Mouse (Mus musculus) A20 (cell line): ENCODE data around the gene Secisbp2l.

Experiments
- DNase-seq: peaks from one replicate; pipeline ENCODE4 v3.0.0-alpha.2; 2011; ENCODE audit warnings: low read depth, low spot score

Gene Secisbp2l

DNA sequence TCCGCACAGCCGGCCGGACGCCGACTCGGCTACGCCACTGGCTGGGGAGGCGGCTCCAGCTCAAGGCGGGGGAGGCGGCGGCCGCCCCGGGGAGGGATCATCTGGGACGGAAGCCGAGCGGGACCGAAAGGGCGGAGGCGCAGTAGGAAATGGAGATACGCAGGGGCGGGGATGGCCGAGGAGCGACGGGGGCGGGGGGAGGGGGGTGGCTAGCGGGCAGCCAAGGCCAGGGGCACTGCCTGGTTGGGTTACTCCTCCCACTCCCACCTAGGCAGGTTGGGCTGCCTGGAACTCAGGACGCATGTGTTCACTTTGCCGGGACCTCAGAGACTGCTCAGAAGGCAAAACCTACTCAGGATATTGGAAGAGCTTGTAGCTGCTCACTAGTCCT is at the start of gene Secisbp2l:
Gene Secisbp2l (minus strand): TSS at position 152 of the 391 bp plus-strand sequence.
- DNase-seq = peak; percentile 90

DNA sequence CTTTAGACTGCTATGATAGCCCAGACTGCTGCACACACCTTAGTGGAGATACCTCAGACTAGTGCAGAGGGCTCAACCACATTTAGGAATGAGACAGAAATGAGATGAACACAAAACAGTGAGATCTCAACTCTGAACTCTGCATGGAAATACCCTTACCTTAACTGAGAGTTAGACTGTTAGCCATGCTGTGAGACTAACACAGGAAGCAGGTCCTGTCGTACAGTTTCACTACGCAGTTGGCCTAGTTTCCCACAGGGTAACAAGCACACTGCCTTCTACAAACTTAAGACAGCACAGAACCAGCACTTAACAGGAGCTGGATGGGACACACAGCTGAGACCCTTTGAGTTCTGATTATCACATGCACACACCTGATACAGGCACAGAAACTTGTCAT is 47.3 kb upstream of the Secisbp2l start:
- DNase-seq = no peak

DNA sequence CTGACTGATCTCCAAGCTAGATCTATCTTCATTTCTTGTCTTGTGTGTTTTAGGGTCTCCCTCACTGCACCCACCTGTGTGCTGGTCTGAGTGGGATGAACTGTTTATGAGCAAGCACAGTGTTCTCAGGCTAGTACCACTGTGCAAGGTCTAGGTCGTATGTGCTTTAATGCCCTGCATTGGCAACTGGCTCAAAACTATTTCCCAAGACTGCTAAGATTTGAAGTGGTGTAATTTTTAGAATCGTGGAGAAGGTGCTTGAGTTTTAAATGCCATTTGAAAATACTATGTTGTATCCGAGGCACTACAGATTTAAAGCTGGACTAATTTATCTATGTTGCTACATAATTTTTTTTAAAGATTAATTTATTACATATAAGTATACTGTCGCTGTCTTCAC is 45.2 kb upstream of the Secisbp2l start:
- no peak for DNase-seq

DNA sequence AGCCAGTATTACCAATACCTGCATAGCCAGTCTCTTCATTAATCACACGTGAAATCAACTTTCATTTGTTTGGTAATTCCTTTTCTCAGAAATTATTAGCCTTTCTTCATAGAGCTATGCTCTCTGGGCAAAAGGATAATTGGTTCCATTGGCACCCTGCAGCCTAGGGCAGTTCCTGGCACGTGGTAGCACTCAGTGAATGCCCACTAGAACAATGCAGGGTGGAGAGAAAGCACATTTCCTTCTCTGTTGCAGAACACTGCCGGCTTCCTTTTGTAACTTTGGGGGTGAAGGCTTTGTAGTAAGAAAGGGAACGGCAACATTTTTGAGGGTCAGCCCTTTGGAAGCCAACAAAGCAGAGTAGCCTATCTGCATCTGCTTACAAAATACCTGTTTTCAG is 43.5 kb upstream of the Secisbp2l start:
- no peak for DNase-seq

DNA sequence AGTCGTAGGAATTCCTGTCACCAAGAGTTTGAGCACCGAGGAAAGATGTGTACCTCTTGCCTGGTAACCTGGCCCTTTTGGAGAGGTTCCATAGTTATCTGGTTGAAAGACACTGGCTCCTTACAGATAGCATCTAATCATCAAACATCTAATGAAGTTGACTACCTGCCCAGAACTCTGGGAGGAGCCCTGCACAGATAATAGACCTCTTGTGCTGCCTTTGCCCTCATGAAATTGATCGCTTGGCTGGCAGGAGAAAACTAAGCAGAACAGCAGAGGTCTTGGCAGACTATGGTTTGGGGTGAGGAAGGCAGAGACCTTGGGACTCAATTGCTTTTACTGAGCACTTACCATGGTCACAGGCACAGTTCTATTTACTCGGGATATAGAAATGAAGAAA is 37.7 kb upstream of the Secisbp2l start:
- no peak for DNase-seq

DNA sequence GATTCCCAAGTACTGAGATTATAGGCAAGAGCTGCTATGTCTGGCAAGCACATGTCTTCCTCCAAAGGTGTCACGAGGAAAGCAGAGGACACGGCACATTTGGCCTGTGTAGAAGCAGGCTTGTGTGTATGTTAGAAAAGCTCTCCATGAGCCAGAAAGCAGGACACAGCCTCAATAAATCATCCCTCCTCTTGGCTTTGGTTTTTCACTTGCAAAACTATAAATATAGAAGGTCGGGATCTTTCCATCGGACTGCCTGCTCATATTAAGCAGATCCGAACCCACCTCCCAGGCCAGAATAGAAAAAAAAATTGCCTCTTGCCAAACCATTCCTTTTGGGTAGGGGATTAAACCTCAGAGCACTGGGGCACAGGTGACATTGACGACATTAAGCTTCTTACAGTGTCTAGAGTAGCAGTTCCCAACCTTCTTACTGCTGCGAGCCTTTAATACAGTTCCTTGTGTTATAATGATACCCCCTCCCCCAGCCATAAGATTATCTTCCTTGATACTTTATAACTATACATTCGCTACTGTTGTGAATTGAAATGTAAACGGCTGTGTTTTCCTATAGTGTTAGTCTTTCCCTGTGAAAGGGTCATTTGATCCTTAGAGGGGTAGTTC is 31.4 kb upstream of the Secisbp2l start:
- DNase-seq = no peak

DNA sequence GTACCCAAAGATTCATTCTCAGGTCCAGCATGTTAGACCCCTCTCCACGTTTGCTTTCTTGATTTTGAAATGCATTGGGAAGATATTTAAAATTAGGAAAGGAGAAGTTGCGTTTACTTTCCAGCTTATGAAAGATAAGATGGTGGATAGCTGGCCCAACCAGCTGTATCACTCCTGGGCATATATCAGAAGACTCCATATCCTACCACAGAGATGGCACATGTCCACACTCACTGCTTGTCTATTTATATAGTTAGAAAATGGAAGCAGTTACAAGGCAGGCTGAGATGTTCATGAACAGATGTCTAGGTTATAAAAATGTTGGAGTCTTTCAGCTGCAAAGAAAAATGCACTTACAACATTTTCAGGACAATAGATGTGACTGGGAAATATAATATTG is 28.7 kb upstream of the Secisbp2l start:
- no peak for DNase-seq

DNA sequence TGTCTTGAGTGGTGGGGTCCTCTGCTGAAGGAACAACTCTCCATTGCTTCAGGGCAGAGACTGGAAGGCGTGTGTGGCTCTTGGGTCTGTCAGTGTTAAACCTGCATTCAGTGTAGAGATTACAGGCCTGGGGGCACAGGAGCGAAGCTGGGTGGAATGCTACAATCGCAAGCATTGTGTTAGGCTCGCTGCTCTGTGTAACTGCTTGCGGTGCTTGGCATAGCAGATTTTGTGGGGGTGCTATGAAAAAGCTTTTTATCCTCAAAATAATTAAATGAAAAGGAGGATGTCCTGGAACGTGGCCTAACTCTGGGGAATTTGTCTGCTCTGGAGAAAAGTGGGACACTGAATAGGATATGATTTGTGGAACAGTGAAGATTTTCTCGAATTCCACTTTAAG is 26.9 kb upstream of the Secisbp2l start:
- no peak for DNase-seq

DNA sequence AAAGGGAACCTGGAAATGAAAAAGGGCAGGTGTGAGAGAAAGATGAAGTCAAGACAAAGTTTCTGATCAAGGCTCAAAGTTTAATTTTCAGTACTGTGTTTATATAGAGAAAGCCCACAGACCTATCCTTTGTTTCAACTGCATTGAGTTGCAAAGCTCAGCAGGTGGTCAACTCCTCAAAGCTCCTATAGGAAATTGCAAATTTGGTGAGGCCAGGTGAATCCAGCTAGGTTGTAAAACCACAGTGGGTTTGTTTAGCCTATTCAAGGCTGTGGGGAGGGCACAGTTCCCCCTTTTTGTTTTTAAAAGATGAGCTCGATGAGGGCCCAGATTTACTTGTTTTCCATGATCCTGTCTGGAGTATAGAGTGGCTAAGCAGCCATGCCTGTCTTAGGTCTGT is 23.2 kb upstream of the Secisbp2l start:
- no peak for DNase-seq

DNA sequence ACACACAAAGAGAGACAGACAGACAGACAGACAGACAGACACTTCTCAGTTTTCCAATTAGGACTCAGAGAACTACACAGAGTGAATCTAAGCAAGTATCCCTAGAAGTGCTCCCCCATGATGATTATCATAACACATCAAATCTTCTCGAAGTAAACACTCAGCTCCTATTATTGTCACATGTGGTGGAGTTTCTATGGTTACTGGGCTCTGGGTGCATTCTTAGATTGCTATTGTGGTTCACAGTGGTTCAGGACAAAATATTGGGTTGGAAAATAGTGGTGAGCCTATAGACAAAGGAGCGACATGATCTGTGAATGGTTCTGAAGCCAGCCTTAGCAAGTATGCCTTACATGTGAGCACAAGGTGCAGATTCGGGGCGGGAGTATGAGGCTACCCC is 19.3 kb upstream of the Secisbp2l start:
- DNase-seq = no peak

DNA sequence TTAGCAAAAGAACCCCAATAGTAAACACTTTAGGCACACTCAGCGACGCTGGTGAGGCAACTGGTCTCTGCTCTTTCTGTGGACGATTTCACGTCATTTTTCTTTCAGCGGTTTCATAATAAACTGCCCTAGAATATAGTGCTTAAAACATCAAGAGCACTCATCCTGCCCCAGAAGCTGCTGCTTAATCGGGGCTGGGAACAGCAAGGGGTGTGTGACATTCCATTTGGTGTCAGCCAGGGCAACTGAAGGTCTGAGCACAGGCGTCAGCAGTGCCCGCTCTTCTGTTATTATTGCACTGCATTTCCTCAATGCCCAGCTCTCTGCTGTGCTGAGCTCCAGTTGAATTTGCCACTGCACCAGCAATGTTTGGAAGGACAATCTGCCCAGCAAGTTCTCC is 18.4 kb upstream of the Secisbp2l start:
- no peak for DNase-seq

DNA sequence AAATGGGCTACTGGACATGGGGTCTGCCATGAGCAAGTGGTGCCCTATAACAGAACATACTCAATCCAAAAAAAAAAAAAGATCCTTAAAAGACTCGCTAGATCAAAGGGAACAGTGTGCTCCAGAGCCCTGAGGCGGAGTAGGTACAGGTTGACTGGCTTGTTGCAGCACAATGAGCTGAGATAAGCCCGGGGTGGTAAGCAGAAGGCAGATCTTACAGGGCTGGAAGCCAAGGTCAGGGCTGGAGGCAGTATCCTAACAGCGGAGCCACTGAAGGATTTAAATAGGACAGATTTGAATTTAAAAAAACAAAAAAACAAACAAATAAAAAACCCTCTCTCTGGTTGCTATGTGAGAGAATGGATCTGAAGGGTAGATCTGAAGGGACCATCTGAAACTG is 17.8 kb upstream of the Secisbp2l start:
- DNase-seq = no peak

DNA sequence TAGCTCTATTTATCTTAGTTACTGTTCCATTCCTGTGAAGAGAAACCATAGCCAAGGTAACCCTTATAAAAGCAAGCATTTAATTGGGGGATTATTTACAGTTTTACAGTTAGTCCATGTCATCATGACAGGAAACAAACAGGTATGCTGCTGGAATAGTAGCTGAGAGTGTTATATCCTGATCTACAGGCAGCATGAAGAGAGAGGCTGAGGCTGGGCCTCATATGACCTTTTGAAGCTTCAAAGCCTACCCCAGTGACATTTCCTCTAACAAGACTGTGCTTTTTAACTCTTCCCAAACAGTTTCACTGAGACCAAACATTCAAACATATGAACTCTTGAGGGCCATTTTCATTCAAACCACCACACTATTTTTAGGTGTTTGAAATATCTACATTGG is 15.2 kb upstream of the Secisbp2l start:
- no peak for DNase-seq

DNA sequence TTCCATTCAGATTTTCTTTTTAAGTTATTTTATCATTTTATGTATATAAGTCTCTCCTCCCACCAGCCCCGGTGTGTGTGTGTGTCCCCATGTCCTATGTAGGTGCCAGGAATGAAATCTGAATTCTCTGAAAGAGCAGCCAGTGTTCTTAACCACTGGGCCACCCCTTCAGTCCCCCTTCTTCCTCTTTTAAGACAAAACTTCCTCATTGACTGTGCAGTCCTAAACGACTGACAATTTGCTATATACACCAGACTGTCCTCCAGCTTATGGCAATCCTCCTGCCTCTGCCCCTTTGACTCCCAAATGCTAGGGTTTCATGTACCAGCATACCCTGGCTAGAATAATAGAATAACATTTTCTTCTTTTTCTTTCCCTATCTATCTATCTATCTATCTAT is 12.4 kb upstream of the Secisbp2l start:
- DNase-seq = no peak

DNA sequence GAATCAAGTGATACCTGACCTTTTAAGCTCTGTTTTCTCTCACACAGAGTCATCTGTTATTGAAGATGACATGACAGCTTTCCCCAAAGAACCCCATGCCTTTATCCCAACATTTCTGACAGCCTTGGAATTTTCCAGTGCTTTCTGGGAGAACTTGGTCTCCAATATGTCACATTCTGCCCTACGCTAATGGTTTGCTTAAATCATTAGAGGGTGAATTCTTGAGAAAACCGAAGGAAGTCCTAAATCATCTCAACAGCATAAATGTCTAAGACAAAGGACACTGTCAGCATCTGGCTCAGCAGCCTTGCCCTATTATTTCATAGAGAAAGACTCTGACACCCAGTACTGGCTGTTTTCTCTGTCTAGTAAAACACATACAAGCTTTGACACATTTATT is 11.5 kb upstream of the Secisbp2l start:
- no peak for DNase-seq

DNA sequence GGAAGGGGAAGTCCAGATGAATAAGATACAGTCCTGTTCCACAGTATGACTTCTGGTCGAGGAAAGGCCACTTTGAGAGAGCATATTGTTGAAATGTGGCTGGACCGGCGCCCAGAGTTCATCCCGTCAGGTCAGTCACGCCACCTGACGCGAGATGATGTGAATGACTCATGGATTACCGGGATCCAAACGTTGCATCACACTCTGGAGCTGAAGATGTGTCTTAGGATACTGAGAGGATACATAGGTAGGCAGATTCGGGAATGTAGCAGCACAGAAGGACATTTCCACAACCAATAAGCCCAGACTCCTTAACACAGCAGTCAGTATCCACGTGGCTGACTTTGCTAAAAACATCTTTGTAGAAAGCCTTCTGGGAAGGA is 10.2 kb upstream of the Secisbp2l start:
- DNase-seq = no peak

DNA sequence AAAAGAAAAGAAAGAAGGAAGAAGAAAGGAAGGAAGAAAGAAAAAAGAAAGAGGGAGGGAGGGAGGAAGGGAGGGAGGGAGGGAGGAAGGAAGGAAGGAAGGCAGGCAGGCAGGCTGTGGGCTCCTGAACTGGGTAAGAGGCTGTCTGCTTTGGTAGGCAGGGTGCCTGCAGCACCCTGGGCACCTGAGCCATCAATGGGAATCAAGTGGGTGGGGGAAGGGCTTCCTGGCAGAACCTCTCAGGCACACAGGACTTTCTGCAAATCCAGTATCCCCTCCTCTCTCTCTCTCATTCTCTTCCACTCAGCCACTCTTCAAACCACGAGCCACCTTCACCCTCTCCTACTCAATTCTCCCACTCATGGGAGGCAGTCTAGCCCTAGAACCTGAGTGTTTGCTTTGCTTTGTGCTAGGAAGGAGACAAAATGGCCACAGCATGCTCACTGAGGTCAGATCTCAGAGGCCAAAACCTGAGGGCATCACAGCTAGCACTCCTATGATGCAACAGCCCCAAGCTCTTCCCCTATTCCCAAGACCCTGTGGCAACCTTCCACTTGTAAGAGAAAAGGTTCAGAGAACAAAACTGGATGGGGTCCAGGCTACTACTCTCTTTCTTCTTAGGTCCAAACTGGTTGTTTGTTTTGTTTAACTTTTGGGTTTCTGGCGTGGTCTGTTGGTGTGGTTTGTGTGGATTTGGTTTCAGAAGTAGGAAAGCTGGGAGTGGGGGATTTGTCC is 9.6 kb upstream of the Secisbp2l start:
- DNase-seq = peak; percentile 36

DNA sequence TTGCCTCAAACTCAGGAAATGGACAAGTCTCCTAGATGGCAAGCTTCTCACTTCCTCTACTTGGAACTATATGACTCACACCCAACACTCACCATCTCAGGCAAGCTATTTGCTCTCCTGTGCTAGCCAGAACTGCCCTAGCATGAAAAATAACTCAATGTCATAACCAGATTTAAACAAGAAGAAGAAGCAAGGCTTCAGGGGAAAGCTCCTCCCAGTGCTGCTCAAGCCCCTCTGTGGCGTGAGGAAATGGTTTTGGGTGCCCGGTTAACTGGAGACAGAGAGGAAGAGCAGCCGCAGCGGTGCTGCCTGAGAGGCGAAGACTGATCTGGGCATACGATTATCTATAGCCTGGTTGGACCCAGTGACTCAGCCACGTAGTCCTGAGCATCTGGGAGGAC is 8.8 kb upstream of the Secisbp2l start:
- peak; percentile 84 for DNase-seq

DNA sequence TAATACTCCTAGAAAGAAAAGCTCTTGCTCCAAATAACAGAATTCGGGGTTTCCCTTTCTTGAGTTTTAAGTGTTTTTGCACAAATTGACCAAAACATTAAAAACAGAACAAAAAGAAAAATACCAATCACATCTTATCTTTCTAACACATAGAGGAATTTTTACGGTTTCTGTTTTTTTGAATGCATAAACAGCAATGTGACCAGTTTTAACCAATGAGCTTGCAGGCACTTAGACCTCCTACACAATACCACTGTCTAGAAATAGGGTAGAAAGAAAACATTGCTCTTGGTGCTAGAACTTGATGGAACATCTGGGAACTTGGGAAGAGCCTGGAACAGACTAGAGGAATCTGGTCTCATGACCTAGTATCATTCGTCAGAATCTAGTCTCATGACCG is 7.6 kb upstream of the Secisbp2l start:
- DNase-seq = no peak

DNA sequence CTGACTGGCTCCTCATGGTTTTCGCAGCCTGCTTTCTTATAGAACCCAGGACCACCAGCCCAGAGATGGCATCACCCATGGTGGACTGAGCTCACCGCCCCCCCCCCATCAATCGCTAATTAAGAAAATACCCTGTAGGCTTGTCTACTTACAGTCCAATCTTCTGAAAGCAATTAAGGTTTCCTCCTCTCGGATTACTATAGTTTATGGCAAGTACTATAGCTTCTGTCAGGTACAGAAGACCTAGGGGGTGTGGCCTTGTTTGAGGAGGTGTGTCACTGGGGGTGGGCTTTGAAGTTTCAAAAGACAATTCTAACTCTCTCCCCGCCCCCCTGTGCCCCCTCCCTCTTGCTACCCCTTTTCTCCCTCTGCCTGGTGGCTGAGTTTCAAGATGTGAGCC is 6.6 kb upstream of the Secisbp2l start:
- DNase-seq = no peak

DNA sequence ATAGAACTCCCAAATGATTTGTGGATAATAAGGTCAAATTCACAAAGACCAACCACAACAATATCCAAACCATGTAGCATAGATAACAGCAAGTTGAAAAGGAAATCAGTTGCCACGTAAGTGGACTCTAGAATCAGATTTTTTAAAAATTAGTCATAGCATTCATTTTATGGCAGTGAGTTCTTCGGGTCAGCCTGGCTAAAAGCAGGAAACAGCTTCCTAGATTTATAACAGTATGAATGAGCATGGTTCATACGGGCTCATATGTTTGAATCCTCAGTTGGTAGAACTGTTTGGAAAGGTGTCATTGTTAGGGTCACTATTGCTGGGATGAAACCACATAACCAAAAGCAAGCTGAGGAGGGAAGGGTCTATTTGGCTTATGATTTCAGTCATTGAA is 6.1 kb upstream of the Secisbp2l start:
- no peak for DNase-seq

DNA sequence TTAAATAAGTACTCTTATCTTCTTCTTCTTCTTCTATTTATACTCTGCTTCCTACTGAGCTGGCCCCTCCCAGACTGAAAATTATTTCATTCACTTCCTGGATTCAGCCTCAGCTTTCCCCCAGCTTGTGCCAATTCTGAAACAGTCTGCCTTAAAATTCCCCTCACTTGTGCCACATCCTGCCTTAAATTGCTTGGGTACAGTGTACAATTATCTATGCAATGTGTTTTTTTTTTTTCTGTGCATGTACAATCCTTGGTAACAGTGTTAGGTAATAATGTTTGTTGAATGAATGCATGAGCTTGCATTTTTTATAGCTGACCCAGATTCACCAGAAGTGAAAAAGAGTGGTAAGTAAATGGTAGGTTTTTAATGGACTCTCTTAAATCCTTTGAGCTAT is 5.7 kb upstream of the Secisbp2l start:
- DNase-seq = no peak

DNA sequence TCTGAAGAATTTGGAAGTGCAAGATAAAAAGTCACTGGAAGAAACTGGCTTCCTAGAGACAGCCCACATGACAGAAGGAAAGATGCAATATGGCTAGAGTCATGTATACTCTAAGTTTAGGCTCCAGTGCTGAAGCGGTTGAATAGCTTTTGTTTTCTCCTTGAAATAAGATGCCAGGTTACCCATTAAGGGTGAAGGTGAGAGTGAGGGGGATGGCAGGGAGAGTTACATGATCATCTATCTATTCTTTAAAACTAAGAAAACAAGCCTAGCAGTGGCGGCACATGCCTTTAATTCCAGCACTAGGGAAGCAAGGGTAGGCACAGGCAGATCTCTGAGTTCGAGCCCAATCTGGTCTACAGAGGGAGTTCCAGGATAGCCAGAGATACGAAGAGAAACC is 2.4 kb upstream of the Secisbp2l start:
- no peak for DNase-seq

DNA sequence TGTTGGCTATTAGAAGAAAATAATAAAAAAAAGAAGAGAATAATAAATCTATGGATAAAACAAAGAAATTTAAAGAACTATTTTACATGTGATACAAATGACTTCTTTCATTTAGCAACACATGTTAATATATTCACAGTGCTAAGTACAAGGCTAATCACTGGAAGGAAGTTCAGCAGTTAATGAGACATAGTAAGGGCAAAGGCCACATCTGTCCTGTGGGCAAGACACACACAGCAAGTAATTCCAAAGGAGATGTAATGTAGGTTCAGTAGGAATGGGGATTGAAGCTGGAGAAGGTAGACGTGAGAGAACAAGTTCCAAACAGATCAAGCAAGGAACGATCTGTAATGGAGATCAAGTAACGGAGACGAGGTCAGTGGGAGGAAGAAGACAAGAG is 1.7 kb upstream of the Secisbp2l start:
- no peak for DNase-seq
